Mouse (Mus musculus) CD8-positive naive resting alpha-beta T cell, adult 57 days (primary cell): ENCODE data around the gene Amph. TPM values are rescaled to one million over a fixed set of nuclear protein-coding genes. Genes with fewer than 3 reads are reported as not detected.

Experiments used
- total RNA-seq: library from RNA; stranded (reverse); gene quantifications from one replicate; pipeline ENCODE4 v1.2.4, GENCODE M21; 2023

Gene Amph
- total RNA-seq = not detected

DNA sequence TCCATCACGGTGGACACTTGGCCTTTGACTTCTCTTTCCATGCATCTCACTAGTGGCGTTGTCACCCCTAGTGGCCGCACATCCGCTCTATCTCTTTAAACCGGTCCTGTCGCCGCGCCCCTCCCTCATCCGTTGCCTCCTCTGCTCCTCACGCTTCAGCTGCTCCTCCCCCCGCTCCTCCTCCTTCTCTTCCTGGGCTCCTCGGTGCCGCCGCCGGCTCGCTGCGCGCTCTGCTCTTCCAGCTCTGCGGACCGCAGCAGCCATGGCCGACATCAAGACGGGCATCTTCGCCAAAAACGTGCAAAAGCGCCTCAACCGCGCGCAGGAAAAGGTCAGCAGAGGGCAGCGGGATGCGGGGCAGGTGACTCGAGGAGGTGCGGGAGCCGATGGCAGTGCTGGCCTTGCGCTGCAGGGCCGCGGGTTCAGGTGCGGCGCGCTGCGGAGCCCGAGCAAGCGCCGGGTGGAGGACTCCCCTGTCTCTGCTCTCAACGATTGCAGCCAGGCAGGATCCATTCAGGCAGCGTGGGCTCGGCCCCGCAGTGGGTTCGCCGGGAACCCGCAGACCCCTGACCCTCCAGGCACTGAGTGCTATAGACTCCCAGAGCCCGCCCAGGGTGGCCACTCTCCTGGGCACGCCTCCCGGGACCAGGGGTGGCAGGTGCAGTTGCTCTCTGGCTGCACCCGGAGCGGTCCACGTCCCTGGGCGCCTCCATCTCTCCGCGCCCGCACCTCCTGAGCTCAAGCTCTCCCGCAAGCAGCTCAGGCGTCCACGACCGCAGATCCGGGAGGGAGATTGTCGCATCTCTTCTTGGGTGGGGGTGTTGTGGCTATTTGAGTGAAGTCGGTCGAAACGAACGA is at the start of gene Amph:
TSS of gene Amph (plus strand) at position 35 of the 858 bp plus-strand sequence.

Other genes with a start within 250 kb of the Amph start
- gene Vps41, start 230.9 kb upstream of the Amph start, total RNA-seq = 51.5 TPM